Mouse (Mus musculus): ENCODE data around the gene Mob1a. TPM values are rescaled to one million over a fixed set of nuclear protein-coding genes. Genes with fewer than 3 reads are reported as not detected.
"Not testable (repeated sequence)": the region's sequence is repeated elsewhere in the genome, so short reads cannot be mapped to it uniquely, and the experiment has no call there.

Gene Mob1a
- total and polyA plus RNA-seq, 3 experiments: 12.4 to 22.6 (median 22.3) TPM

GRCm38 (mm10) chr6:83326394-83326736 is 549 bp downstream of the Mob1a start:
- DNase-seq: no peak
- Histone ChIP-seq H3K79me2 (replicated peaks; ENCODE audit: control insufficient read depth, insufficient read depth, low read length) (peaks cover 5% of the 10 kb centered on the region), H3K36me3 (ENCODE audit: control insufficient read depth, insufficient read depth, low read length) (peaks cover 11% of the 10 kb centered on the region), H3K9ac (ENCODE audit: low read depth, low read length) (peak overlapping the region; percentile 94), H3K27ac (peak overlapping the region; percentile 93), H3K27me3 (ENCODE audit: control insufficient read depth, insufficient read depth, low read length) (no peaks in the 10 kb centered on the region), H3K4me3 (peak overlapping the region; percentile 74), H3K4me1 (ENCODE audit: control insufficient read depth, insufficient read depth, low read length) (peaks cover 2% of the 10 kb centered on the region)
- TF ChIP-seq CTCF (IDR thresholded peaks at IDR 0.05): no peak
- TF ChIP-seq POLR2A (IDR thresholded peaks at IDR 0.05; ENCODE audit: insufficient read depth, low read depth, low read length): no peak
- 1% methylated on average over 6 of the region's 6 CpGs for WGBS
- intact Hi-C loops (cut with DNase I): loop anchor here (1.0 to 5.0 kb wide), 2 partner anchors 23 to 204 kb away; partner anchors contain the start of genes Bola3 and Wbp1

- TF ChIP-seq POLR2A (IDR thresholded peaks at IDR 0.05; ENCODE audit: insufficient read depth, low read depth, low read length): no peak
- Histone ChIP-seq H3K27ac (peak overlapping the region; percentile 93), H3K4me1 (ENCODE audit: control insufficient read depth, insufficient read depth, low read length) (peaks cover 2% of the 10 kb centered on the region), H3K9ac (ENCODE audit: low read depth, low read length) (no peak overlapping the region; the same call in 1 of the 2 replicates), H3K27me3 (ENCODE audit: control insufficient read depth, insufficient read depth, low read length) (no peaks in the 10 kb centered on the region), H3K36me3 (ENCODE audit: control insufficient read depth, insufficient read depth, low read length) (peaks cover 11% of the 10 kb centered on the region), H3K79me2 (replicated peaks; ENCODE audit: control insufficient read depth, insufficient read depth, low read length) (peaks cover 5% of the 10 kb centered on the region), H3K4me3 (peak overlapping the region; percentile 74)
- DNase-seq: no peak
- 36% methylated on average over 6 of the region's 6 CpGs for WGBS
- intact Hi-C loops (cut with DNase I): loop anchor here (1.0 to 5.0 kb wide), 2 partner anchors 23 to 204 kb away; partner anchors contain the start of genes Bola3 and Wbp1
Measured at GRCm38 (mm10) chr6:83326761-83327160, 945 bp downstream of the Mob1a start.

- Histone ChIP-seq H3K79me2 (replicated peaks; ENCODE audit: control insufficient read depth, insufficient read depth, low read length) (peaks cover 5% of the 10 kb centered on the region), H3K36me3 (ENCODE audit: control insufficient read depth, insufficient read depth, low read length) (peaks cover 11% of the 10 kb centered on the region), H3K27me3 (ENCODE audit: control insufficient read depth, insufficient read depth, low read length) (no peaks in the 10 kb centered on the region), H3K4me1 (ENCODE audit: control insufficient read depth, insufficient read depth, low read length) (peaks cover 2% of the 10 kb centered on the region), H3K27ac (no peak overlapping the region), H3K9ac (ENCODE audit: low read depth, low read length) (no peak overlapping the region), H3K4me3 (no peak overlapping the region)
- WGBS: 81% methylated on average over 3 of the region's 3 CpGs
- intact Hi-C loops (cut with DNase I): loop anchor here (5.0 kb wide), 1 partner anchor 205 kb away; the partner anchor contains the start of gene Wbp1
- DNase-seq: no peak
- TF ChIP-seq CTCF (IDR thresholded peaks at IDR 0.05): no peak
- TF ChIP-seq EP300 (IDR thresholded peaks at IDR 0.05; ENCODE audit: insufficient read depth, low read depth, low read length): no peak
- no peak for TF ChIP-seq POLR2A (IDR thresholded peaks at IDR 0.05; ENCODE audit: insufficient read depth, low read depth, low read length)
Measured at GRCm38 (mm10) chr6:83327591-83328190, 1.9 kb downstream of the Mob1a start.

- WGBS: 40% methylated on average over 3 of the region's 3 CpGs
- intact Hi-C loops (cut with DNase I): no loop called here
- TF ChIP-seq CTCF (IDR thresholded peaks at IDR 0.05) (no peak), POLR2A (IDR thresholded peaks at IDR 0.05; ENCODE audit: insufficient read depth, low read depth, low read length) (no peak), EP300 (IDR thresholded peaks at IDR 0.05; ENCODE audit: insufficient read depth, low read depth, low read length) (no peak)
- no peaks in the 10 kb centered on the region for H3K79me2 ChIP-seq (replicated peaks; ENCODE audit: control insufficient read depth, insufficient read depth, low read length)
- H3K27me3 ChIP-seq (ENCODE audit: control insufficient read depth, insufficient read depth, low read length): no peaks in the 10 kb centered on the region
- H3K27ac ChIP-seq: no peak overlapping the region
- H3K36me3 ChIP-seq (ENCODE audit: control insufficient read depth, insufficient read depth, low read length): peaks cover 2% of the 10 kb centered on the region
- no peak overlapping the region for H3K9ac ChIP-seq (ENCODE audit: low read depth, low read length)
- no peaks in the 10 kb centered on the region for H3K4me1 ChIP-seq (ENCODE audit: control insufficient read depth, insufficient read depth, low read length)
- H3K4me3 ChIP-seq: no peak overlapping the region
- DNase-seq: no peak
Measured at GRCm38 (mm10) chr6:83341387-83341786, 15.6 kb downstream of the Mob1a start.

- DNase-seq: no peak
- no peaks in the 10 kb centered on the region for H3K27me3 ChIP-seq (ENCODE audit: control insufficient read depth, insufficient read depth, low read length)
- no peaks in the 10 kb centered on the region for H3K4me1 ChIP-seq (ENCODE audit: control insufficient read depth, insufficient read depth, low read length)
- whole genome bisulfite sequencing: 82% methylated on average over 2 of the region's 2 CpGs
- intact Hi-C loops (cut with DNase I): no loop called here
- H3K36me3 ChIP-seq (ENCODE audit: control insufficient read depth, insufficient read depth, low read length): peaks cover 2% of the 10 kb centered on the region
- no peak overlapping the region for H3K27ac ChIP-seq
- no peaks in the 10 kb centered on the region for H3K79me2 ChIP-seq (replicated peaks; ENCODE audit: control insufficient read depth, insufficient read depth, low read length)
- H3K9ac ChIP-seq (ENCODE audit: low read depth, low read length): no peak overlapping the region
- H3K4me3 ChIP-seq: no peak overlapping the region
- TF ChIP-seq POLR2A (IDR thresholded peaks at IDR 0.05; ENCODE audit: insufficient read depth, low read depth, low read length) (no peak), CTCF (IDR thresholded peaks at IDR 0.05) (no peak), EP300 (IDR thresholded peaks at IDR 0.05; ENCODE audit: insufficient read depth, low read depth, low read length) (no peak)
Measured at GRCm38 (mm10) chr6:83342957-83343356, 17.1 kb downstream of the Mob1a start.

GRCm38 (mm10) chr6:83345285-83345684 is 19.5 kb downstream of the Mob1a start:
- H3K4me1 ChIP-seq (ENCODE audit: control insufficient read depth, insufficient read depth, low read length); H3K36me3 ChIP-seq (ENCODE audit: control insufficient read depth, insufficient read depth, low read length); H3K9ac ChIP-seq (ENCODE audit: low read depth, low read length); H3K79me2 ChIP-seq (replicated peaks; ENCODE audit: control insufficient read depth, insufficient read depth, low read length); H3K27ac ChIP-seq; H3K27me3 ChIP-seq (ENCODE audit: control insufficient read depth, insufficient read depth, low read length); DNase-seq; H3K4me3 ChIP-seq: not testable (repeated sequence)
- intact Hi-C loops (cut with DNase I): loop anchor here (5.0 kb wide), 2 partner anchors 227 to 348 kb away; partner anchors contain the start of gene Stambp
- 82% methylated on average over 8 of the region's 8 CpGs for WGBS
